Mouse (Mus musculus) cerebellum, postnatal 14 days (tissue): Measurements from ENCODE around the gene Rgma.

Experiments
- DNase-seq, 2 experiments: peaks; one replicate each; pipeline ENCODE4 v3.0.0; 2021; ENCODE audit warnings: mixed read lengths in 2 of 2

Rgma gene

GRCm38 (mm10) chr7:73400051-73400916 lies 25.0 kb downstream of the Rgma start:
- DNase-seq: no peak

GRCm38 (mm10) chr7:73402106-73402505 lies 26.8 kb downstream of the Rgma start:
- no peak for DNase-seq

GRCm38 (mm10) chr7:73402671-73403070 lies 27.4 kb downstream of the Rgma start:
- DNase-seq: no peak

DNA sequence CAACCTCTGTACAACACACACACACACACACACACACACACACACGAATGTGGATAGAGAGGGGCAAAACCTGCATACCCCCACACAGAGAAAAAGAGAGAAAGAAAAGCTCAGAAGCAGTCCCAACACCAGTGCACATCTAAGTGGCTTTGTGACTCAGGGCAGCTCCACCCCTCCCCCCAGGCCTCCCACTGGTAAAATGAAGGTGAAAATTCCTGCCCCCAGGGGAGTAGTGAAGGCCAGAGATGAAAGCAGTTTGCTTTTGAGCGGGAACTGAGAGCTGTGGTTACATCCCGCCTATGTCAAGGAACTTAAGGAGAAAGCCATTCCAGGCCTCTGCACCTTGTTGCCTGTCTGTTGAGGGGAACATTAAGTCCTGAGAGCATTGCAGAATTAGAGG lies 28.2 kb downstream of the Rgma start:
- no peak for DNase-seq

DNA sequence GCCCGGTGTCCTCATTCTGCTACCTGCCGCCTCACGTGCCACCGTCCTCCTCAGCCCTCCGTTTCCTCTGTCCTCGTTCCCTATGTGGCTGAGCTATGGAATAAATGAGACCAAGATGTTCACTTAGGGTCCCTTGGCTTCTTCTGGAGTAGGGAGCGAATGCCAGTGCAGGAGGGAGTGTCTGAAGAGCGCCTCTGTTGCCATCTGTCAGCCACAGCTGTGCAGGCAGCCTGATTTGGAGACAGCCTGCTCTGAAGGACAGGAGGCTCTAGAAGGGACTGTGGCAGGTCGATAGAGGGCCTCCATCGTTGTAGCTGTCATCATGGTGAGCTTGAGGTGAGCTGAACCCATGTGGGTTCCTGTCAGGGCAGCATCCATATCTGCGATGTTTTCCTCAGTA lies 30.2 kb downstream of the Rgma start:
- no peak for DNase-seq

GRCm38 (mm10) chr7:73411523-73411922 lies 36.2 kb downstream of the Rgma start:
- no peak for DNase-seq

DNA sequence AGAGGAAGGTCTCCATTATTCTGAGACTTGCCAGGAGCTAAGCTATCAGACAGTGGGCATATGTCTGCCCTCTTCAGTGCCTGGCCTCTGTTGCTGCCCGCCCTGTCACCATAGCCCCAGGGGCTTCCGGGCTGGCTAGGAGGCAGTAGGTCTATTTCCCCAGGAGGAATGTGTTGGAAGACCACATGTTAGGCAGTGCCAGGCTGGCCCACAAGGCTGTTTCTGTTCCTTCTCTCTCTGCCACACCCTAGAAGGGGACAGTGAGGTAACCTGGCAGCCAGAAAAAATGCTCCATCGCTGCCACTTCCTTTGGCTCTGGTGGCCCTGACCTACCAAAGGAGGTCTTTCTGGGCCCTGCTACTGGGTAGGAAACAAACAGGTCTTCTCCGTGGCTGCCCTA lies 36.7 kb downstream of the Rgma start:
- DNase-seq: no peak

GRCm38 (mm10) chr7:73412419-73412818 lies 37.1 kb downstream of the Rgma start:
- no peak for DNase-seq

DNA sequence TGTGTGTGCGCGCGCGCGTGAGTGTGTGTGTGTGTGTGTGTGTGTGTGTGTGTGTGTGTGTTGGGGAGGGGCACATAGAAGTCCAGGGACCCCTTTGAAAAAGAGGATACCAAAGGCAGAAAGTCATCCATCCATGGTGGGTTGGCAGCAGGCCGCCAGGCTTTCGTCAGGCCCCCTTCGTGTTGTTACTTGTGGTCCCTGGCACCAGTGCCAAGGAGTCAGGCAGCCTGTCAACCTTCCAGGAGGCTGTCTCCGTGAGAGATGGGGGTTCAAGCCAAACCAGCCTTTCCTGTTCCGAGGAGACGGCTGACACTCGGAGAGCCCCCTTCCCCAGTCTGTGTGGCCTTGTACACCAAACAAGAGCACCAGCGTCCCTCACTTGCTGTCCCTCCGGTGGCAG lies 38.9 kb downstream of the Rgma start:
- DNase-seq: peak; percentile 68 to 72

GRCm38 (mm10) chr7:73419375-73419774 lies 44.1 kb downstream of the Rgma start:
- DNase-seq: no peak

DNA sequence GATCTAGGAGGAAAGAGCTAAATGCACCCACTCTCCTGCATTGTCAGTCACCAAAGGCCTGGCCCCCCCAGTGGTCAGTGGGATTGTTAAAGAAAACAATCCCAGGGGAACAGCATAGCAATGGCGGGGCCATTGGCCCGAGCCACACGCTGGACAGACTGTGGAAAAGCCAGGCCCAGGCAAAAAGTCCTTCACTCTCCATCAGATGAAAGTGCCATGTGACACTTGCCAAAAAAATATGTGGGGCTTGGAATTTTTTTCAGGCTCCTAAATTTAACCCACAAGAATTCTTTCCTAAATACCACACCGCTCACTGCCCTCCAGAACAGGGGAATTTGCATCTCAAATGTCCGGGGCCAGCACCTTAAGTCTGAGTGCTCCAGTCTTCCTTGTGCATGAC lies 45.5 kb downstream of the Rgma start:
- DNase-seq: no peak

DNA sequence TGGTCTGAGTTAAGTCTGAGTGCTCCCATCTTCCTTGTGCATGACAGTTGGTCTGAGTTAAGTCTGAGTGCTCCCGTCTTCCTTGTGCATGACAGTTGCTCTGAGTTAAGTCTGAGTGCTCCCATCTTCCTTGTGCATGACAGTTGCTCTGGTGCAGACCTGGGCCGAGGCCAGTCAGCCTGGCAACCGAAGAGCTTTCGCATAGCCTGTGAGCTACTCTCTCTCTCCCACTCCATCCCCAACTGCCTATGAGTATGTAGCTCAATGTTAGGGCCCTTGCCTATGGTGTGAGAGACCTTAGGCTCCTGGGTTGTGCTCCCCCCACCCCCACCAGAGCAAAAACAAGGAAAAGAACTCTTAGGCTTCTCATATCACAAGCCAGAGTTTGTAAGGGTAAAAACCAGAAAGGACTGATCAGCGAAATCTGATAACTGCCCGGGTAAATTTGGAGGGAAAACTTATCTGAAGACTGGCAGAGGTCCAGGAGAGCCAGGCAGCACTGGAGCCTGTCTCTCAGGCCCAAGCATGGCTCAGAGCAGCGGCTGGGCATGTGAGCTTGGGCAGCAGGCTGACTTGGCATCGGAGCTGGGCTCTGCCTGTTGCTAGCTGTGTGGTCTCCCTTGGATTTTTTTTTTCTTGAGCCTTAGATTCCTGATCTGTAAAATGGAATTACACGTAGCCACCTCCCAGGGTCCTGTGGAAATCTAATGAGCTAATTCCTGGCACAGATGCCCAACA lies 46.1 kb downstream of the Rgma start:
- peak; percentile 62 to 63 for DNase-seq

GRCm38 (mm10) chr7:73422223-73423113 lies 47.2 kb downstream of the Rgma start:
- DNase-seq: peak; percentile 89 to 92

DNA sequence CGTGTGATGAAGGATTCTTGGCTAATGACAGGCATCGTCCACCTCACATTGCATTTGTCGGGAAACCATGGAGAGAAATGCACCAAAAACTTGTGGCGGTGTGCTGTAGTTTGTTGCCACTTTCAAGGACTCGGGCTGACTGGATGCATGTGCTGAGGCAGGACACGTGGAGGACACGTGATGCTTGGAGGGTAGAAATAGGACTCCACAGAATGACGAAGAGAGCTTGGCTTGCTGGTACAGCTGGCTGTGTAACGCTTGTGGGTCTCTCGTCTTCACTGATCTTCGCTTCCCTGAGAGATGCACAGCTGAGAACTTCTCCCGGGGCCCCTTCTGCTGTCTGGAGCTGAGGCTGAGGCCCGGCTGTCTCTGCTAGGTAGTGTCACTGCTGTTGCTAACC lies 47.9 kb downstream of the Rgma start:
- DNase-seq: no peak

DNA sequence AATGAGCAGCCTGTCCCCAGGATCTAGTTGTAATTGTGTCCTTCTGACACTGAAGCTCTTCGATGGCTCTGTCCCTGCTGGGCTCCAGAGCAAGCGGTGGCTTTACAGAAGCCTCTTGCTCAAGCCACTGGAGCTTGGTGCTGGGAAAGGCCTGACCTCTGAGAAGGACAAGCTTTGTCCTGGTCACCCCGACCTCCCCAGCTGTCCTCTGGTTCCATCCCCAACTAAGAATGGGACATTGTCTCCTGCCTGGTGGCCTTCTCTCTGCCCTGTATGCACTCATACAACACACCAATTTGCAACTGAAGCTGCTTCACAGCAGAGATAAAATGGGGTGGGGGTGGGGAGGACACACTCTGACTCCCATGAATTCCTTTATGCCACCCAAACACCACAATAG lies 48.9 kb downstream of the Rgma start:
- DNase-seq: no peak

- peak; percentile 64 to 71 for DNase-seq
Observed at GRCm38 (mm10) chr7:73424705-73425104, 49.4 kb downstream of the Rgma start.

GRCm38 (mm10) chr7:73425451-73425850 lies 50.1 kb downstream of the Rgma start:
- no peak for DNase-seq

DNA sequence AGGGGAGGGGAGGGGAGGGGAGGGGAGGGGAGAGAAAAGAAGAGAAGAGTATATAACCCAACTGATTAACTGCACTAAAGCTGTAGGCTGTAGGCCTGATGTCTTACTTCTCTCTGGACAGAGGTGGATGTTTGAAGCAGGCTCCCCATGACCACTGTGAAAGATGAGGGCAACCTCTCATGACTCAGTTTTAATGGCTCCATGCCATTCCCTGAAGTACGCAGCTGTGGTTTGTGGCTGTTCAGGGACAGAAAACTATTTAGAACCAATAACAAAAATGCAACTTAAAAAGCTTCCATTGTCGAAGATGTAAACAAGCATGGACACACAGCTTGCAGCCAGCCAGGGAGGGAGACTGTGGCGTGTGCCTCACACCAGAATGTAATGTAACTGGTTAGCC lies 50.9 kb downstream of the Rgma start:
- DNase-seq: no peak

DNA sequence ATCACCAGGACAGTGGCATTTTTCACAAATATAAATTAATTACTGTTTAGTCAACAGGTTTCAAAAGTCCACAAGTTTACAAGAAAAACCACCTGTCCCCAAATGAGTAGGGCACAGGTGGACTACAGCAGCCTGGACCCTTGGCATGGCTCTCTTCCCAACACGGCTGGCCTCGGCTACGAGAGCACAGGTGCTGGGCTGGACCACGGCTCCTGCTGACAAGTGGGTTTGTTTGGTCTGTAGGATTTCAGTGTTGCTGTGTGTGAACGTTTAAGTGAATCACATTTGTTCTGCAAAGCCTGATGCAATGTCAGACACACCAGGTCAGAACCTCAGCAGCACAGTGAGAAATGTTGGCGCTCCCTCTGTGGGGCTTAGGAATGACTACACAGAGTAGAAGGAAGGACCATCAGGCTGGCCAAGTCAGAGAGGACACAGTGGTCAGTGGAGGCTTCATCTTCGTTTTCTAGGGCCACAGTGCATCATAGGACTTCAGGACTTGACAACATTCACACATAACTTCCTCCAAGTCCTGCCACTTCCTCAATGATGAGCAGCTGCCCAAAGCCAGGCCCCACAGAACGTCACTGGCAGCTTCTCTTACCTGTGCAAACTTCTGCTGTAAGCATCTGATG lies 51.6 kb downstream of the Rgma start:
- DNase-seq: no peak

GRCm38 (mm10) chr7:73427794-73428193 lies 52.5 kb downstream of the Rgma start:
- DNase-seq: no peak

GRCm38 (mm10) chr7:73428525-73428924 lies 53.2 kb downstream of the Rgma start:
- no peak for DNase-seq

- no peak for DNase-seq
Observed at GRCm38 (mm10) chr7:73433637-73434335, 58.5 kb downstream of the Rgma start.
